Mouse (Mus musculus) hindbrain, embryonic 12.5 days (tissue): ENCODE data around the gene Prn. TPM values are rescaled to one million over a fixed set of nuclear protein-coding genes. Genes with fewer than 3 reads are reported as not detected.

ENCODE experiments used
- ATAC-seq: fragments of 200-750 bp; cut with Nextera tagmentation; 2 replicates; pipeline ENCODE4 v1.8.0; 2017; ENCODE audit warnings: moderate TSS enrichment; ENCODE audit not compliant: low FRiP score
- H3K27ac ChIP-seq: fragments of 300-500 bp; sonication (generic); 2 replicates; pipeline ENCODE4 v1.5.1; 2016; ENCODE audit warnings: mild to moderate bottlenecking
- H3K27me3 ChIP-seq: fragments of 300-500 bp; sonication (generic); 2 replicates; pipeline ENCODE4 v1.6.1; 2016; ENCODE audit warnings: mild to moderate bottlenecking
- H3K36me3 ChIP-seq: fragments of 300-500 bp; sonication (generic); 2 replicates; pipeline ENCODE4 v1.6.1; 2016; ENCODE audit warnings: mild to moderate bottlenecking
- H3K4me1 ChIP-seq: fragments of 300-500 bp; sonication (generic); 2 replicates; pipeline ENCODE4 v1.6.1; 2016
- H3K4me2 ChIP-seq: fragments of 300-500 bp; sonication (generic); replicated peaks from 2 replicates; pipeline ENCODE4 v1.6.1; 2016; ENCODE audit warnings: mild to moderate bottlenecking
- H3K4me3 ChIP-seq: fragments of 300-500 bp; sonication (generic); 2 replicates; pipeline ENCODE4 v1.5.1; 2016; ENCODE audit warnings: mild to moderate bottlenecking
- H3K9ac ChIP-seq: fragments of 300-500 bp; sonication (generic); 2 replicates; pipeline ENCODE4 v1.6.1; 2016; ENCODE audit warnings: mild to moderate bottlenecking, moderate library complexity
- H3K9me3 ChIP-seq: fragments of 300-500 bp; sonication (generic); replicated peaks from 2 replicates; pipeline ENCODE4 v1.6.1; 2016; ENCODE audit warnings: mild to moderate bottlenecking
- WGBS: fragments of 180-500 bp; shearing (Covaris S2); methylation state at CpG from one replicate; pipeline ENCODE4 v1.1.7; 2016; 5-methylcytosine and 5-hydroxymethylcytosine counted together
- polyA plus RNA-seq: library from polyadenylated mRNA; unstranded; fragments of >200 nt; fragmentation: Nextera tagmentation; extraction: Ambion mirVana; gene quantifications from 2 replicates; pipeline ENCODE4 v1.2.1, GENCODE M21; 2016

Gene Prn
- polyA plus RNA-seq, 1 experiment from 2014 or later, result not detected

- Histone ChIP-seq H3K4me1 (peaks cover 18% of the 10 kb centered on the region), H3K4me3 (no peak overlapping the region), H3K27ac (no peak overlapping the region), H3K9me3 (no peaks in the 10 kb centered on the region), H3K27me3 (no peaks in the 10 kb centered on the region), H3K9ac (no peak overlapping the region), H3K4me2 (peak overlapping the region; percentile 68), H3K36me3 (no peaks in the 10 kb centered on the region)
- no peak for ATAC-seq
- 68% methylated on average over 1 of the region's 1 CpGs for WGBS
These were observed 851 bp upstream of the Prn start for GRCm38 (mm10) chr2:131908906-131909305.

- no peaks in the 10 kb centered on the region for H3K27me3 ChIP-seq
- H3K9me3 ChIP-seq, result no peaks in the 10 kb centered on the region
- H3K9ac ChIP-seq, result no peak overlapping the region
- peaks cover 18% of the 10 kb centered on the region for H3K4me1 ChIP-seq
- no peak overlapping the region for H3K27ac ChIP-seq
- no peaks in the 10 kb centered on the region for H3K36me3 ChIP-seq
- no peak for ATAC-seq
- H3K4me2 ChIP-seq, result peak overlapping the region; percentile 68
- H3K4me3 ChIP-seq, result peak overlapping the region; percentile 62
- WGBS, result 57% methylated on average over 2 of the region's 2 CpGs
These were observed 1.1 kb downstream of the Prn start for GRCm38 (mm10) chr2:131910847-131911246.

- Histone ChIP-seq H3K9ac (no peak overlapping the region), H3K9me3 (no peaks in the 10 kb centered on the region)
These were observed 1.6 kb downstream of the Prn start for GRCm38 (mm10) chr2:131911341-131911740.

GRCm38 (mm10) chr2:131912526-131913258 lies 2.9 kb downstream of the Prn start:
- no peak overlapping the region for H3K9ac ChIP-seq
- H3K36me3 ChIP-seq, result peaks cover 6% of the 10 kb centered on the region; the same call in 1 of the 2 replicates
- H3K4me3 ChIP-seq, result no peak overlapping the region
- no peaks in the 10 kb centered on the region for H3K27me3 ChIP-seq
- peaks cover 18% of the 10 kb centered on the region for H3K4me1 ChIP-seq
- H3K4me2 ChIP-seq, result peak overlapping the region; percentile 68; the same call in 1 of the 2 replicates
- no peak for ATAC-seq
- H3K9me3 ChIP-seq, result no peaks in the 10 kb centered on the region
- 84% methylated on average over 8 of the region's 8 CpGs for WGBS
- no peak overlapping the region for H3K27ac ChIP-seq

More at GRCm38 (mm10) chr2:131911341-131911740, 1.6 kb downstream of the Prn start:
- ATAC-seq, result no peak
- Histone ChIP-seq H3K27me3 (no peaks in the 10 kb centered on the region), H3K4me3 (peak overlapping the region; percentile 62), H3K27ac (no peak overlapping the region), H3K36me3 (0 out of 2 replicates have a peak, but pooled peaks cover 1% of the 10 kb centered on the region), H3K4me2 (peak overlapping the region; percentile 68), H3K4me1 (peaks cover 18% of the 10 kb centered on the region)
- 40% methylated on average over 4 of the region's 4 CpGs for WGBS

- Histone ChIP-seq H3K4me2 (no peak overlapping the region), H3K27ac (no peak overlapping the region), H3K4me3 (no peak overlapping the region), H3K9me3 (no peaks in the 10 kb centered on the region), H3K36me3 (peaks cover 11% of the 10 kb centered on the region), H3K27me3 (no peaks in the 10 kb centered on the region), H3K4me1 (peaks cover 8% of the 10 kb centered on the region; the same call in 1 of the 2 replicates), H3K9ac (no peak overlapping the region)
- no peak for ATAC-seq
- WGBS, result 75% methylated on average over 7 of the region's 7 CpGs
These were observed 22.6 kb downstream of the Prn start for GRCm38 (mm10) chr2:131932275-131932902.

- ATAC-seq, result no peak
- peaks cover 13% of the 10 kb centered on the region for H3K36me3 ChIP-seq
- H3K9ac ChIP-seq, result no peak overlapping the region
- H3K4me3 ChIP-seq, result no peak overlapping the region
- H3K27ac ChIP-seq, result no peak overlapping the region
- H3K4me2 ChIP-seq, result no peak overlapping the region
- H3K9me3 ChIP-seq, result no peaks in the 10 kb centered on the region
- 41% methylated on average over 6 of the region's 6 CpGs for WGBS
- peaks cover 8% of the 10 kb centered on the region; the same call in 1 of the 2 replicates for H3K4me1 ChIP-seq
- no peaks in the 10 kb centered on the region for H3K27me3 ChIP-seq
These were observed 23.3 kb downstream of the Prn start for GRCm38 (mm10) chr2:131933013-131933412.

GRCm38 (mm10) chr2:131933598-131933997 lies 23.8 kb downstream of the Prn start:
- Histone ChIP-seq H3K9me3 (no peaks in the 10 kb centered on the region), H3K4me1 (peaks cover 8% of the 10 kb centered on the region; the same call in 1 of the 2 replicates), H3K27ac (no peak overlapping the region), H3K27me3 (no peaks in the 10 kb centered on the region), H3K4me3 (no peak overlapping the region), H3K36me3 (peaks cover 13% of the 10 kb centered on the region), H3K9ac (no peak overlapping the region), H3K4me2 (no peak overlapping the region)
- WGBS, result 56% methylated on average over 3 of the region's 3 CpGs
- ATAC-seq, result no peak

- WGBS, result 90% methylated on average over 2 of the region's 2 CpGs
- H3K9me3 ChIP-seq, result no peaks in the 10 kb centered on the region
- peaks cover 8% of the 10 kb centered on the region; the same call in 1 of the 2 replicates for H3K4me1 ChIP-seq
- no peak overlapping the region for H3K9ac ChIP-seq
- H3K27ac ChIP-seq, result no peak overlapping the region
- ATAC-seq, result no peak
- H3K4me3 ChIP-seq, result no peak overlapping the region
- no peaks in the 10 kb centered on the region for H3K27me3 ChIP-seq
- no peak overlapping the region for H3K4me2 ChIP-seq
- H3K36me3 ChIP-seq, result peaks cover 13% of the 10 kb centered on the region
These were observed 24.5 kb downstream of the Prn start for GRCm38 (mm10) chr2:131934243-131934642.

GRCm38 (mm10) chr2:131935390-131936105 lies 25.8 kb downstream of the Prn start:
- Histone ChIP-seq H3K27ac (no peak overlapping the region), H3K27me3 (no peaks in the 10 kb centered on the region), H3K9me3 (no peaks in the 10 kb centered on the region), H3K4me2 (no peak overlapping the region), H3K4me1 (peaks cover 8% of the 10 kb centered on the region; the same call in 1 of the 2 replicates), H3K36me3 (peaks cover 13% of the 10 kb centered on the region), H3K9ac (no peak overlapping the region), H3K4me3 (no peak overlapping the region)
- no peak for ATAC-seq
- WGBS, result 81% methylated on average over 10 of the region's 10 CpGs

- H3K9me3 ChIP-seq, result no peaks in the 10 kb centered on the region
- no peak overlapping the region for H3K4me3 ChIP-seq
- no peak overlapping the region for H3K9ac ChIP-seq
- H3K27me3 ChIP-seq, result no peaks in the 10 kb centered on the region
- WGBS, result 96% methylated on average over 10 of the region's 10 CpGs
- no peak for ATAC-seq
- peaks cover 8% of the 10 kb centered on the region; the same call in 1 of the 2 replicates for H3K4me1 ChIP-seq
- H3K36me3 ChIP-seq, result peaks cover 13% of the 10 kb centered on the region
- no peak overlapping the region for H3K27ac ChIP-seq
- H3K4me2 ChIP-seq, result no peak overlapping the region
These were observed 26.7 kb downstream of the Prn start for GRCm38 (mm10) chr2:131936410-131936809.

- Histone ChIP-seq H3K9ac (no peak overlapping the region), H3K4me2 (no peak overlapping the region), H3K4me1 (no peaks in the 10 kb centered on the region), H3K27me3 (no peaks in the 10 kb centered on the region), H3K27ac (no peak overlapping the region), H3K9me3 (no peaks in the 10 kb centered on the region), H3K36me3 (peaks cover 13% of the 10 kb centered on the region), H3K4me3 (no peak overlapping the region)
- no peak for ATAC-seq
- WGBS, result 45% methylated on average over 8 of the region's 8 CpGs
These were observed 29.8 kb downstream of the Prn start for GRCm38 (mm10) chr2:131939404-131940111.

GRCm38 (mm10) chr2:131940506-131940905 lies 30.7 kb downstream of the Prn start:
- Histone ChIP-seq H3K4me2 (no peak overlapping the region), H3K27ac (no peak overlapping the region), H3K27me3 (no peaks in the 10 kb centered on the region), H3K9ac (no peak overlapping the region), H3K9me3 (no peaks in the 10 kb centered on the region), H3K36me3 (peaks cover 13% of the 10 kb centered on the region), H3K4me1 (no peaks in the 10 kb centered on the region), H3K4me3 (no peak overlapping the region)
- no peak for ATAC-seq
- WGBS, result 84% methylated on average over 3 of the region's 3 CpGs
